Mouse (Mus musculus) midbrain, embryonic 16.5 days (tissue): Measurements from ENCODE around the gene Tmem51. TPM values are rescaled to one million over a fixed set of nuclear protein-coding genes. Genes with fewer than 3 reads are reported as not detected.

ENCODE experiments used
- ATAC-seq: fragments of 200-750 bp; cut with Nextera tagmentation; 2 replicates; pipeline ENCODE4 v1.8.0; 2017; ENCODE audit warnings: moderate TSS enrichment
- H3K27ac ChIP-seq: fragments of 300-500 bp; sonication (generic); 2 replicates; pipeline ENCODE4 v1.5.1; 2014; ENCODE audit warnings: mild to moderate bottlenecking, low read length, mixed read lengths
- H3K27me3 ChIP-seq: fragments of 300-500 bp; sonication (generic); 2 replicates; pipeline ENCODE4 v1.6.1; 2014; ENCODE audit warnings: low read depth, low read length, mixed read lengths; ENCODE audit not compliant: control insufficient read depth, insufficient read depth
- H3K36me3 ChIP-seq: fragments of 300-500 bp; sonication (generic); 2 replicates; pipeline ENCODE4 v1.6.1; 2014; ENCODE audit warnings: mild to moderate bottlenecking, low read length, moderate library complexity, mixed read lengths; ENCODE audit not compliant: control insufficient read depth, insufficient read depth
- H3K4me1 ChIP-seq: fragments of 300-500 bp; sonication (generic); 2 replicates; pipeline ENCODE4 v1.6.1; 2014; ENCODE audit warnings: mild to moderate bottlenecking, low read length, mixed read lengths; ENCODE audit not compliant: control insufficient read depth, insufficient read depth
- H3K4me2 ChIP-seq: fragments of 300-500 bp; sonication (generic); 2 replicates; pipeline ENCODE4 v1.6.1; 2014; ENCODE audit warnings: mild to moderate bottlenecking, low read length, mixed read lengths
- H3K4me3 ChIP-seq: fragments of 300-500 bp; sonication (generic); 2 replicates; pipeline ENCODE4 v1.5.1; 2014; ENCODE audit warnings: low read depth, mild to moderate bottlenecking, low read length, moderate library complexity, mixed read lengths
- H3K9ac ChIP-seq: fragments of 300-500 bp; sonication (generic); 2 replicates; pipeline ENCODE4 v1.6.1; 2014; ENCODE audit warnings: low read depth, low read length, mixed read lengths
- H3K9me3 ChIP-seq: fragments of 300-500 bp; sonication (generic); replicated peaks from 2 replicates; pipeline ENCODE4 v1.6.1; 2014; ENCODE audit warnings: mild to moderate bottlenecking, low read length, mixed read lengths; ENCODE audit not compliant: control insufficient read depth, poor library complexity, severe bottlenecking
- WGBS: fragments of 180-500 bp; shearing (Covaris S2); extraction: QIAGEN DNeasy Blood & Tissue Kit; methylation state at CpG from one replicate; pipeline ENCODE4 v1.1.7; 2014; 5-methylcytosine and 5-hydroxymethylcytosine counted together
- polyA plus RNA-seq: library from polyadenylated mRNA; unstranded; fragments of >200 nt; fragmentation: Nextera tagmentation; extraction: Ambion mirVana; gene quantifications from 2 replicates; pipeline ENCODE4 v1.2.1, GENCODE M21; 2015

Gene Tmem51
- polyA plus RNA-seq, 1 experiment from 2014 or later: 6.9 TPM

GRCm38 (mm10) chr4:142017686-142018085, 66.4 kb downstream of the Tmem51 start:
- H3K4me3 ChIP-seq: no peak overlapping the region
- H3K27me3 ChIP-seq: no peaks in the 10 kb centered on the region
- no peak overlapping the region for H3K4me2 ChIP-seq
- no peak for ATAC-seq
- 64% methylated on average over 15 of the region's 15 CpGs for WGBS
- H3K9me3 ChIP-seq: no peaks in the 10 kb centered on the region
- H3K9ac ChIP-seq: no peak overlapping the region
- no peaks in the 10 kb centered on the region for H3K36me3 ChIP-seq
- no peak overlapping the region for H3K27ac ChIP-seq
- peaks cover 12% of the 10 kb centered on the region; the same call in 1 of the 2 replicates for H3K4me1 ChIP-seq

DNA sequence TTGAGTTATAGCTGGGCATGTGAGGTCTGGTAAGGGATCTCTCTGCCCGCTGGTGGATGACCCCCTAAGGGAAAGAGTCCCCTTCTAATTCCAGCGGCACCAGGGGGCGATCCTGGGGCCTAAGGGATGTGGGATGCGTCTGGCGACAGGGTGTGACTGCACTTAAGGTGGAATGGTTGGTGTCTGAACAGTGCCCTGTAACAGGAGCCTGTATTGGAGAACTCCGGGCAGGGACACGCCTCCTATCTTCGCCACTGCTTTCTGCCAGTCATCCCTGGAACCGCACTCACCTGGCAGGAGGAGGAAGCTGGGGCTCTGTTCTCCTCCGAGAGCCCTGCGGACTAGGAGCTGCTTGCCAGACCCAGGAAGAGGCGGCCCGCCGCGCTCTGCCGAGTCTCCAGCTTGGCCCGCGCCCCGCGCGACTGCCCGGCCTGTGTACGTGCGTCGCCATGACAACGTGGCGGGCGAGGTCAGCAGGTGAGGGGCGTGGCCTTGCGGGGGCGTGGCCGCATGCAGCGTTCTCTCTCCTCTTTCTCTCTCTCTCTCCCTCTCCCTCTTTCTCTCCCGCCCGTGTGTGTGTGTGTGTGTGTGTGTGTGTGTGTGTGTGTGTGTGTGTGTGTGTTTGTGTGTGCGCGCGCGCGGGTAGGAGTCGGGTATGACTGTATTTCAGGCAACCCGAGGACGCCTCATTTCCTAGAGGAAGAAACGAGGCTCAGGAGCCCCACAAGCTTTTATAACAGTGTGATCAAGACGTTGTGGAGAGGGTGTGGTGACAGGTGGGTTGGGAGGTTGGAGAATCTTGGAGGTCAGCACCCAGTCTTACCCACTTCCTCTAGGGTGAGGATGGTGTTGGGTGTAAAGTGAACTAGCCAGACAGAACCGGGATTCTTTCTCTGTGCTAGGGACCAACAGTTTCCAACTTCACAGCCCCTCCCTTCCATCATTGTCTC, 69.2 kb downstream of the Tmem51 start, which contains the start of gene Fhad1:
Gene Fhad1, minus strand, starts transcription at position 424 of the 950 bp plus-strand sequence.
- peak; percentile 89 for ATAC-seq
- Histone ChIP-seq H3K27ac (peak within 1 kb of the TSS; percentile 58), H3K4me2 (peak within 1 kb of the TSS; percentile 75), H3K9ac (peak within 1 kb of the TSS; percentile 66), H3K4me3 (peak within 1 kb of the TSS; percentile 46), H3K4me1 (peaks cover 12% of the 10 kb centered on the region; the same call in 1 of the 2 replicates), H3K9me3 (no peaks in the 10 kb centered on the region), H3K27me3 (no peaks in the 10 kb centered on the region), H3K36me3 (no peaks in the 10 kb centered on the region)
- under 1% methylated on average over 38 of the region's 46 CpGs for WGBS

DNA sequence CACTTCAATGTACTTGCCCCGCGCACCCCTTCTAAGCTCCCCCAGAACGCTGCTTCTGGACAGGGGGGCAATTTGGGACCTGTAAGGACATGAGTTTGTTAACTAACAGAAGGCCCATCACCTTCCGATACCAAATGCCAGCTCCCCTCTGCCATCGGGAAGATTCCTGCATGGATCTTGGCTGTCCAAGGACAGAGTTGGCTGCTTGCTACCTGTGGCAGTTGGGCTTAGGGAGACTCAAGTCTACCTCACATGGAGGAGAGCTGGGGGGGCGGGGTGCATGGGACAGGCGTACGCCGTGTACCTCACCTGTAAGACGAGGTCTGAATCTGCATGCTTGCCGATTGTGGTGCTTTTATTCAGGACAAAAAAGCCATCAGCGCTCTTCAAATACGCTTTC, 72.9 kb downstream of the Tmem51 start:
- Histone ChIP-seq H3K9ac (no peak overlapping the region), H3K4me3 (no peak overlapping the region), H3K4me2 (no peak overlapping the region), H3K27ac (no peak overlapping the region), H3K4me1 (peaks cover 12% of the 10 kb centered on the region; the same call in 1 of the 2 replicates), H3K36me3 (no peaks in the 10 kb centered on the region), H3K9me3 (no peaks in the 10 kb centered on the region), H3K27me3 (no peaks in the 10 kb centered on the region)
- WGBS: 89% methylated on average over 13 of the region's 13 CpGs
- no peak for ATAC-seq

- H3K4me2 ChIP-seq: no peak overlapping the region
- H3K4me3 ChIP-seq: no peak overlapping the region
- H3K9ac ChIP-seq: no peak overlapping the region
- no peaks in the 10 kb centered on the region for H3K9me3 ChIP-seq
- ATAC-seq: no peak
- no peaks in the 10 kb centered on the region for H3K27me3 ChIP-seq
- no peak overlapping the region for H3K27ac ChIP-seq
- no peaks in the 10 kb centered on the region for H3K36me3 ChIP-seq
- peaks cover 8% of the 10 kb centered on the region; the same call in 1 of the 2 replicates for H3K4me1 ChIP-seq
- WGBS: 72% methylated on average over 7 of the region's 7 CpGs
Observed at GRCm38 (mm10) chr4:142010441-142010840, 73.7 kb downstream of the Tmem51 start.

DNA sequence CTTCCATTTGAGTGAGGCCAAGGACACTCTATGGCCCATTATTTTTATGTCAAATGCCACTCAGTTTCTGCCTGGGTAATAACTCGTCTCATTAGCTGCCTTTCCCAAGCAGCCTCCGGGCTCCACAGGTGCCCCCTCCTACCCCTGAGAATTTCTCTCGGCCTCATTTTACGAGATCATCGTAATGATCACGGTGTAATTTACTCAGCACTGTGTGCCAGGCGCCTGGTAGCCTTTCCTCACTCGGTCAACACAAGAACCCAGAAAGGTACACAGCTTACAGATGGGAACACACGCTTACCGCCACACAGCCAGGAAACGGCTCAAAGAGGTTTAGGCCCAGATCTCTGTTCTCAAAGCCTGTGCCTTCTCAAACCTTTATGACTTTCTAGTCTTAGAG, 75.9 kb downstream of the Tmem51 start:
- Histone ChIP-seq H3K27ac (no peak overlapping the region), H3K27me3 (no peaks in the 10 kb centered on the region), H3K36me3 (no peaks in the 10 kb centered on the region), H3K4me2 (no peak overlapping the region), H3K4me1 (no peaks in the 10 kb centered on the region; the same call in 1 of the 2 replicates), H3K4me3 (no peak overlapping the region), H3K9ac (no peak overlapping the region), H3K9me3 (no peaks in the 10 kb centered on the region)
- no peak for ATAC-seq
- 77% methylated on average over 11 of the region's 11 CpGs for WGBS

DNA sequence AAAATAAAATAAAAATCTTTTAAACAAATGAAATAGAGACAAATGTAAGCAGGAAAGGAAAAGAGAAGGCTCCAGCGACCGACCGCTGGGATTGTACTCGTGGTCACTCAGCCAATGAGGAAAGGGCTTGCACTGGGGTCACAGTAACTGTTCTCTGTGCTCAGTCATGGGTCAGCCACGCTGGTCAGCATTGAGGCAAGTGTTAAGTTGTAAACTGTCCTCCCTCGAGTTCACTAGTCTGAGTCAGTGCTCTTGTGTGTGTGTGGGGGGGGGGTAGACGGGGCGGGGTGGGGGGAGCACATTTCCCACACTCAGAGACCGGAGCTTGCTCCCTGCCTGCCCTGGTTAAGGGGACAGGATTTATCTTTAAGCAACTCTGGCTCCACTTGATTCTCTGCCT, 83.5 kb downstream of the Tmem51 start:
- ATAC-seq: no peak
- Histone ChIP-seq H3K27ac (no peak overlapping the region), H3K36me3 (no peaks in the 10 kb centered on the region), H3K9ac (no peak overlapping the region), H3K4me3 (no peak overlapping the region), H3K4me1 (no peaks in the 10 kb centered on the region), H3K27me3 (no peaks in the 10 kb centered on the region), H3K4me2 (no peak overlapping the region), H3K9me3 (no peaks in the 10 kb centered on the region)
- whole genome bisulfite sequencing: 56% methylated on average over 9 of the region's 9 CpGs

GRCm38 (mm10) chr4:141999494-142000074, 84.5 kb downstream of the Tmem51 start:
- no peak for ATAC-seq
- H3K9me3 ChIP-seq: no peaks in the 10 kb centered on the region
- 60% methylated on average over 7 of the region's 7 CpGs for WGBS
- no peak overlapping the region for H3K27ac ChIP-seq
- no peak overlapping the region for H3K9ac ChIP-seq
- no peak overlapping the region for H3K4me2 ChIP-seq
- no peaks in the 10 kb centered on the region for H3K36me3 ChIP-seq
- H3K27me3 ChIP-seq: no peaks in the 10 kb centered on the region
- no peaks in the 10 kb centered on the region for H3K4me1 ChIP-seq
- H3K4me3 ChIP-seq: no peak overlapping the region

GRCm38 (mm10) chr4:141998282-141998821, 85.8 kb downstream of the Tmem51 start:
- Histone ChIP-seq H3K9ac (peak overlapping the region; percentile 40; the same call in 1 of the 2 replicates), H3K36me3 (no peaks in the 10 kb centered on the region), H3K27me3 (no peaks in the 10 kb centered on the region), H3K4me2 (peak overlapping the region; percentile 43), H3K4me1 (no peaks in the 10 kb centered on the region), H3K9me3 (no peaks in the 10 kb centered on the region), H3K27ac (no peak overlapping the region), H3K4me3 (peak overlapping the region; percentile 41)
- peak; percentile 78 for ATAC-seq
- 22% methylated on average over 11 of the region's 11 CpGs for WGBS

DNA sequence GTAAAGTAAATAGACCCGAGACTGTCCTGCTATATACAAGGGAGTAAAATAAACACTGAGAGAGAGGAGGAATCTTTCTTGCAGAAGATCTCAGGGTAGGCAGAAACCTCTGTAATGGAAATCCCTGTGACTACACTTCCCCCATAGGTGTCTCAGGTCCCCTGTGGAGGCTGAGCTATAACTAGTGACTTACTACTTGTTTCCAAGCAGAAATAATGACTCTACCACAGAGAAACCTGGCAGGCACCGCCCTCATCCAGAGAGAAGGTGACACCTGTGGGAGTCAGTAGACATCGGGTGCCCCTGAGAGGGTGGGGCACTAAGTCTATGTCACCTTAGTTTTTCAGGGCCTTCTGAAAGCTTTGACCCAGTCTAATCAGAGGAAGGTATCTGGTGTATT, 87.2 kb downstream of the Tmem51 start:
- Histone ChIP-seq H3K4me2 (no peak overlapping the region), H3K27ac (no peak overlapping the region), H3K36me3 (no peaks in the 10 kb centered on the region), H3K9ac (no peak overlapping the region), H3K9me3 (no peaks in the 10 kb centered on the region), H3K4me1 (no peaks in the 10 kb centered on the region), H3K4me3 (no peak overlapping the region), H3K27me3 (no peaks in the 10 kb centered on the region)
- ATAC-seq: no peak
- 76% methylated on average over 3 of the region's 3 CpGs for WGBS
